Mouse (Mus musculus) small intestine, adult 2 months (tissue): ENCODE measurements at regions not wholly inside any gene's neighbourhood (a gene's known extent, or its start where the extent isn't known, plus 50 kb on each side); places are given as distances from the start of the nearest gene placed in this dataset.

Experiments
- CTCF ChIP-seq: fragments of 200-500 bp; IDR thresholded peaks from 2 replicates; pipeline ENCODE4 v1.5.1; 2012; ENCODE audit warnings: low read depth, mild to moderate bottlenecking, control low read depth, inconsistent platforms, low read length, moderate library complexity, mixed read lengths; ENCODE audit not compliant: insufficient replicate concordance, insufficient read length; ENCODE audit errors: extremely low read depth
- POLR2A ChIP-seq: fragments of 200-500 bp; IDR thresholded peaks from 2 replicates; pipeline ENCODE4 v1.6.1; 2012; ENCODE audit warnings: low read depth, mild to moderate bottlenecking, control low read depth, inconsistent platforms, low read length, moderate library complexity

- TF ChIP-seq CTCF = no peak
- no peak for TF ChIP-seq POLR2A
Observed at GRCm38 (mm10) chr7:117746393-117746792, 365.6 kb downstream of the Xylt1 start.
